Mouse (Mus musculus) hindbrain, postnatal 0 days (tissue): ENCODE measurements around the gene Htr1d. TPM values are rescaled to one million over a fixed set of nuclear protein-coding genes. Genes with fewer than 3 reads are reported as not detected.
A peak's percentile ranks its signal among the peaks of the same experiment; 100 is the strongest.

Source experiments
- ATAC-seq: fragments of 200-750 bp; cut with Nextera tagmentation; 2 replicates; pipeline ENCODE4 v1.8.0; 2017; ENCODE audit warnings: mild to moderate bottlenecking, moderate TSS enrichment, moderate library complexity
- DNase-seq: peaks from one replicate; pipeline ENCODE4 v3.0.0-alpha.2; 2015; ENCODE audit warnings: low spot score
- H3K27ac ChIP-seq: fragments of 300-500 bp; sonication (generic); 2 replicates; pipeline ENCODE4 v1.5.1; 2014; ENCODE audit warnings: mild to moderate bottlenecking
- H3K27me3 ChIP-seq: fragments of 300-500 bp; sonication (generic); 2 replicates; pipeline ENCODE4 v1.6.1; 2014; ENCODE audit warnings: low read length, mixed read lengths; ENCODE audit not compliant: insufficient read depth
- H3K36me3 ChIP-seq: fragments of 300-500 bp; sonication (generic); 2 replicates; pipeline ENCODE4 v1.6.1; 2014; ENCODE audit warnings: low read length, mixed read lengths; ENCODE audit not compliant: insufficient read depth
- H3K4me1 ChIP-seq: fragments of 300-500 bp; sonication (generic); 2 replicates; pipeline ENCODE4 v1.6.1; 2014; ENCODE audit warnings: antibody characterized with exemption, low read length, mixed read lengths; ENCODE audit not compliant: insufficient read depth
- H3K4me2 ChIP-seq: fragments of 300-500 bp; sonication (generic); 2 replicates; pipeline ENCODE4 v1.6.1; 2014; ENCODE audit warnings: low read depth, mild to moderate bottlenecking, low read length, moderate library complexity, mixed read lengths
- H3K4me3 ChIP-seq: fragments of 300-500 bp; sonication (generic); 2 replicates; pipeline ENCODE4 v1.5.1; 2014; ENCODE audit warnings: low read length
- H3K9ac ChIP-seq: fragments of 300-500 bp; sonication (generic); replicated peaks from 2 replicates; pipeline ENCODE4 v1.6.1; 2014; ENCODE audit warnings: mild to moderate bottlenecking, low read length, moderate library complexity, mixed read lengths
- H3K9me3 ChIP-seq: fragments of 300-500 bp; sonication (generic); 2 replicates; pipeline ENCODE4 v1.6.1; 2016; ENCODE audit warnings: low read length, mixed read lengths
- CTCF ChIP-seq: IDR thresholded peaks from 2 replicates; pipeline ENCODE4 v1.5.1; 2016; ENCODE audit warnings: antibody characterized with exemption, control low read depth, low read depth
- WGBS: fragments of 180-500 bp; shearing (Covaris S2); extraction: QIAGEN DNeasy Blood & Tissue Kit; methylation state at CpG from one replicate; pipeline ENCODE4 v1.1.7; 2014; 5-methylcytosine and 5-hydroxymethylcytosine counted together
- polyA plus RNA-seq: library from polyadenylated mRNA; unstranded; fragments of >200 nt; fragmentation: Nextera tagmentation; extraction: Ambion mirVana; gene quantifications from 2 replicates; pipeline ENCODE4 v1.2.1, GENCODE M21; 2015
- total RNA-seq: library from RNA; depleted of rRNA; stranded (reverse); fragments of >200 nt; gene quantifications from 2 replicates; pipeline ENCODE4 v1.2.3, GENCODE M21; 2014

Gene Htr1d
- total and polyA plus RNA-seq, 2 experiments from 2014 or later, result 3.7 to 4.0 TPM

- TF ChIP-seq CTCF, result no peak
- ATAC-seq (peak; percentile 38; the same call in 1 of the 2 replicates), DNase-seq (no peak)
- Histone ChIP-seq H3K9me3 (no peaks in the 10 kb centered on the region), H3K27me3 (no peaks in the 10 kb centered on the region; the same call in 1 of the 2 replicates), H3K4me3 (no peak overlapping the region), H3K27ac (no peak overlapping the region), H3K4me1 (0 out of 2 replicates have a peak, but pooled peaks cover 3% of the 10 kb centered on the region), H3K4me2 (no peak overlapping the region), H3K36me3 (no peaks in the 10 kb centered on the region), H3K9ac (no peak overlapping the region)
- WGBS, result 23% methylated on average over 11 of the region's 11 CpGs
Observed at GRCm38 (mm10) chr4:136430609-136431375, 7.5 kb downstream of the Htr1d start.

- ATAC-seq, result peak; percentile 66; the same call in 1 of the 2 replicates
- H3K36me3 ChIP-seq, result no peaks in the 10 kb centered on the region
- H3K9me3 ChIP-seq, result no peaks in the 10 kb centered on the region
- no peak overlapping the region for H3K9ac ChIP-seq
- no peak overlapping the region for H3K27ac ChIP-seq
- peak; percentile 80 for TF ChIP-seq CTCF
- no peak overlapping the region for H3K4me3 ChIP-seq
- 0 out of 2 replicates have a peak, but pooled peaks cover 3% of the 10 kb centered on the region for H3K4me1 ChIP-seq
- peak; percentile 85 for DNase-seq
- WGBS, result 2% methylated on average over 3 of the region's 3 CpGs
- H3K27me3 ChIP-seq, result no peaks in the 10 kb centered on the region; the same call in 1 of the 2 replicates
- H3K4me2 ChIP-seq, result no peak overlapping the region
Observed at GRCm38 (mm10) chr4:136431376-136431693, 8.0 kb downstream of the Htr1d start.

GRCm38 (mm10) chr4:136434029-136434428 lies 10.7 kb downstream of the Htr1d start:
- Histone ChIP-seq H3K9ac (no peak overlapping the region), H3K27ac (no peak overlapping the region), H3K4me2 (no peak overlapping the region), H3K9me3 (no peaks in the 10 kb centered on the region), H3K27me3 (no peaks in the 10 kb centered on the region), H3K36me3 (no peaks in the 10 kb centered on the region), H3K4me1 (0 out of 2 replicates have a peak, but pooled peaks cover 3% of the 10 kb centered on the region), H3K4me3 (no peak overlapping the region)
- no peak for ATAC-seq
- WGBS, result 88% methylated on average over 4 of the region's 4 CpGs
- DNase-seq, result no peak
- no peak for TF ChIP-seq CTCF

GRCm38 (mm10) chr4:136439106-136439505 lies 15.8 kb downstream of the Htr1d start:
- no peak for DNase-seq
- H3K4me3 ChIP-seq, result no peak overlapping the region
- TF ChIP-seq CTCF, result no peak
- whole genome bisulfite sequencing, result 67% methylated on average over 4 of the region's 4 CpGs
- H3K9ac ChIP-seq, result no peak overlapping the region
- no peaks in the 10 kb centered on the region for H3K9me3 ChIP-seq
- no peak for ATAC-seq
- no peaks in the 10 kb centered on the region for H3K4me1 ChIP-seq
- H3K27me3 ChIP-seq, result no peaks in the 10 kb centered on the region
- H3K36me3 ChIP-seq, result no peaks in the 10 kb centered on the region
- H3K27ac ChIP-seq, result no peak overlapping the region
- no peak overlapping the region for H3K4me2 ChIP-seq

DNA sequence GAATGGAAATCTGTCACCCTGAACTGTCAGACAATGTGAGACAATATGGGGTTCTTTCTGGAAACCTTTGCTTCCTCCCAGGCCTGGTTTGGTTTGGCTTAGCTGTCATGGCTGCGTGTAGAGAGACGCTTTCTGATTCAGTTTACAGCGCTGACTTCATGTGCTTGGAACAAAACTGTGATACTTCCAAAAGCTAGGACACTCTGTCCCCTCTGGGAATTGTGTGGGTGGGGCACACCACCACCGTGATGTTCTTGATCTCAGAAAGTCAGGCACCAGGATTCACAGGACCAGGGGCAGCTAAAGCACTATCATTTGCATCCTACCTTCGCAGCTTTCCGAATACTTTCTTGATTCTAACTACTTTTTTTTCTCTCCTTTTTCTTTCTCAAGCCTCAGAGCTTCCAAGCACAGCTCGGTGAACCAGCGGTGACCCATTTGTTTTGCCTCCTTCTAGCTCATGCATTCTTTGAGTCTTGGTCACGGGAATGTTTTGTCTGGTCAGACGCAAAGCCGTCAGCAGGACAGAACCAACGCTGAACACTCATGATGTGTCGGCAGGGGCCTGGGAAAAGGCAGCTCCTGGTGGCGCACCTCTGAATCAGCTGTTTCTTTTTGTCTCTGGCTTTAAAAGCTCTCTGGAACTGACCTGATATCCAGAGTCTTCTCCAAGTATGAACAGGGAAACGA lies 18.2 kb downstream of the Htr1d start:
- H3K27ac ChIP-seq, result no peak overlapping the region
- H3K4me3 ChIP-seq, result no peak overlapping the region
- 53% methylated on average over 15 of the region's 15 CpGs for WGBS
- H3K4me2 ChIP-seq, result no peak overlapping the region
- ATAC-seq (no peak), DNase-seq (no peak)
- no peaks in the 10 kb centered on the region for H3K9me3 ChIP-seq
- TF ChIP-seq CTCF, result no peak
- H3K4me1 ChIP-seq, result no peaks in the 10 kb centered on the region
- H3K27me3 ChIP-seq, result no peaks in the 10 kb centered on the region
- H3K9ac ChIP-seq, result no peak overlapping the region
- no peaks in the 10 kb centered on the region for H3K36me3 ChIP-seq

GRCm38 (mm10) chr4:136444561-136444960 lies 21.2 kb downstream of the Htr1d start:
- 65% methylated on average over 4 of the region's 4 CpGs for WGBS
- H3K27ac ChIP-seq, result no peak overlapping the region
- no peak for DNase-seq
- no peak for ATAC-seq
- H3K4me3 ChIP-seq, result no peak overlapping the region
- no peaks in the 10 kb centered on the region for H3K4me1 ChIP-seq
- no peaks in the 10 kb centered on the region for H3K36me3 ChIP-seq
- H3K9me3 ChIP-seq, result no peaks in the 10 kb centered on the region
- no peak for TF ChIP-seq CTCF
- no peak overlapping the region for H3K9ac ChIP-seq
- no peak overlapping the region for H3K4me2 ChIP-seq
- no peaks in the 10 kb centered on the region for H3K27me3 ChIP-seq

DNA sequence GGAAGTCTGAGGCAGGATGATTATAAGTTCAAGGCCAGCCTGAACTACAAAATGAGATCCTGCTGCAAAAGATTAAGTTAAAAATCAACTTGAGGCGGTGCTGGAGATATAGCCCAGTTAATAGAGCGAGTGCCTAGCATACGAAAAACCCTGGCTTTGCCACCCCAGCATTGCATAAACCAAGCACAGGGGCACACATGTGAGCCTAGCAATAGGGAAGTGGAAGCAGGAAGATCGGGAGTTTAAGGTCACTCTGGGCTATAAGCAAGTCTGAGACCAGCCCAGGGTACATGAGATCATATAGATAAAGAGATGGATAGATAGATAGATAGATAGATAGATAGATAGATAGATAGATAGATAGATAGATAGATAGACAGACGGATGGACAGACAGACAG lies 26.5 kb downstream of the Htr1d start:
- TF ChIP-seq CTCF, result no peak
- no peak for ATAC-seq
- Histone ChIP-seq H3K36me3 (no peaks in the 10 kb centered on the region), H3K4me3 (no peak overlapping the region), H3K9ac (no peak overlapping the region), H3K4me2 (no peak overlapping the region), H3K9me3 (no peaks in the 10 kb centered on the region), H3K4me1 (no peaks in the 10 kb centered on the region), H3K27me3 (no peaks in the 10 kb centered on the region), H3K27ac (no peak overlapping the region)
- DNase-seq, result no peak
- 88% methylated on average over 5 of the region's 5 CpGs for WGBS
